8 mouse cellular contexts compared by ENCODE assay signal in genomic region chr8:126482938-126483337, GRCm38 (mm10). TPM values are rescaled to one million over a fixed set of nuclear protein-coding genes. Genes with fewer than 3 reads are reported as not detected.
DNase-seq lines count a peak whose midpoint lies in the region; ATAC-seq and TF ChIP-seq lines count a peak whose summit lies in the region.

No protein-coding gene starts in this region.

- no peak for TF ChIP-seq EP300 in stomach, postnatal 0 days (optimal IDR thresholded peaks at IDR 0.05)

- no peak overlapping the region for H3K9ac ChIP-seq in kidney, embryonic 16.5 days (replicated peaks; ENCODE audit: low read length)
- H3K9ac ChIP-seq in liver, adult 2 months (ENCODE audit: low read depth, low read length): no peak overlapping the region
- H3K9ac ChIP-seq in stomach, postnatal 0 days (ENCODE audit: low read length): no peak overlapping the region

- no peaks in the 10 kb centered on the region for H3K9me3 ChIP-seq in embryonic facial prominence, embryonic 10.5 days
- H3K9me3 ChIP-seq in kidney, embryonic 16.5 days (ENCODE audit: low read length): no peaks in the 10 kb centered on the region
- H3K9me3 ChIP-seq in stomach, postnatal 0 days (ENCODE audit: control insufficient read depth, low read length): no peaks in the 10 kb centered on the region

- no peak overlapping the region for H3K27ac ChIP-seq in embryonic facial prominence, embryonic 10.5 days (replicated peaks)
- no peak overlapping the region for H3K27ac ChIP-seq in kidney, embryonic 16.5 days (ENCODE audit: low read length)
- no peak overlapping the region for H3K27ac ChIP-seq in liver, adult 2 months (replicated peaks; ENCODE audit: insufficient read depth, low read depth, low read length)
- no peak overlapping the region for H3K27ac ChIP-seq in stomach, postnatal 0 days (replicated peaks)

- peaks cover 7% of the 10 kb centered on the region; the same call in 1 of the 2 replicates for H3K4me1 ChIP-seq in embryonic facial prominence, embryonic 10.5 days
- H3K4me1 ChIP-seq in kidney, embryonic 16.5 days (ENCODE audit: insufficient read depth, low read length): no peaks in the 10 kb centered on the region; the same call in 1 of the 2 replicates
- peaks cover 8% of the 10 kb centered on the region; the same call in 1 of the 2 replicates for H3K4me1 ChIP-seq in liver, adult 2 months (ENCODE audit: control insufficient read depth, insufficient read depth, low read length)
- no peaks in the 10 kb centered on the region for H3K4me1 ChIP-seq in stomach, postnatal 0 days (replicated peaks; ENCODE audit: control insufficient read depth, insufficient read depth)

- no peak overlapping the region for H3K4me3 ChIP-seq in embryonic facial prominence, embryonic 10.5 days
- no peak overlapping the region for H3K4me3 ChIP-seq in kidney, embryonic 16.5 days (ENCODE audit: low read length)
- no peak overlapping the region for H3K4me3 ChIP-seq in liver, adult 2 months (ENCODE audit: insufficient read depth, low read depth, low read length)
- H3K4me3 ChIP-seq in stomach, postnatal 0 days (ENCODE audit: low read depth, low read length): no peak overlapping the region

- DNase-seq in A20 (ENCODE audit: low read depth, low spot score): peak; percentile 65
- peak; percentile 87 for DNase-seq in adrenal gland, postnatal 10 days
- peak; percentile 75 for DNase-seq in embryonic facial prominence, embryonic 10.5 days (ENCODE audit: low spot score)
- DNase-seq in heart, adult 8-10 months (ENCODE audit: low spot score): peak; percentile 69
- peak; percentile 47 for DNase-seq in liver, adult 2 months (ENCODE audit: extremely low read depth, low read depth, low spot score)
- DNase-seq in naive thymus-derived CD4-positive, alpha-beta T cell, adult 2 months (ENCODE audit: low read depth): peak; percentile 83
- DNase-seq in stomach, postnatal 0 days (ENCODE audit: low spot score): peak; percentile 76

- ATAC-seq in kidney, embryonic 16.5 days (ENCODE audit: low FRiP score, low TSS enrichment): peak; percentile 72
- peak; percentile 49; the same call in 1 of the 2 replicates for ATAC-seq in stomach, postnatal 0 days (ENCODE audit: low FRiP score, low TSS enrichment)

- H3K27me3 ChIP-seq in embryonic facial prominence, embryonic 10.5 days (replicated peaks; ENCODE audit: low read depth, poor library complexity, severe bottlenecking): 0 out of 2 replicates have a peak, but pooled peaks cover 8% of the 10 kb centered on the region
- peaks cover 2% of the 10 kb centered on the region; the same call in 1 of the 2 replicates for H3K27me3 ChIP-seq in kidney, embryonic 16.5 days (ENCODE audit: insufficient read depth, low read length)
- no peaks in the 10 kb centered on the region for H3K27me3 ChIP-seq in liver, adult 2 months (ENCODE audit: control insufficient read depth, insufficient read depth, low read length)
- H3K27me3 ChIP-seq in stomach, postnatal 0 days (ENCODE audit: control insufficient read depth, insufficient read depth, low read length): no peaks in the 10 kb centered on the region

- peak; percentile 84 for TF ChIP-seq CTCF in liver, adult 2 months (IDR thresholded peaks at IDR 0.05; ENCODE audit: low read depth, low read length)
- peak; percentile 92 for TF ChIP-seq CTCF in stomach, postnatal 0 days (IDR thresholded peaks at IDR 0.05; ENCODE audit: low read depth)

- no peaks in the 10 kb centered on the region for H3K79me2 ChIP-seq in liver, adult 2 months (ENCODE audit: control insufficient read depth, insufficient read depth, low read length)

- no peak for TF ChIP-seq POLR2A in liver, adult 2 months (IDR thresholded peaks at IDR 0.05; ENCODE audit: extremely low read depth, insufficient read depth, low read length)

- H3K4me2 ChIP-seq in kidney, embryonic 16.5 days (replicated peaks; ENCODE audit: low read depth, low read length): no peak overlapping the region
- H3K4me2 ChIP-seq in stomach, postnatal 0 days (replicated peaks; ENCODE audit: low read depth): no peak overlapping the region

- no peaks in the 10 kb centered on the region for H3K36me3 ChIP-seq in embryonic facial prominence, embryonic 10.5 days (replicated peaks)
- H3K36me3 ChIP-seq in kidney, embryonic 16.5 days (ENCODE audit: insufficient read depth, low read length): no peaks in the 10 kb centered on the region
- no peaks in the 10 kb centered on the region for H3K36me3 ChIP-seq in liver, adult 2 months (ENCODE audit: control insufficient read depth, insufficient read depth, low read length)
- no peaks in the 10 kb centered on the region for H3K36me3 ChIP-seq in stomach, postnatal 0 days (ENCODE audit: control insufficient read depth, insufficient read depth, low read length)

- WGBS in embryonic facial prominence, embryonic 10.5 days: 17% methylated on average over 5 of the region's 5 CpGs
- 12% methylated on average over 5 of the region's 5 CpGs for WGBS in kidney, embryonic 16.5 days
- 2% methylated on average over 5 of the region's 5 CpGs for WGBS in liver, adult 2 months
- 2% methylated on average over 5 of the region's 5 CpGs for WGBS in stomach, postnatal 0 days

RNA-seq across cellular contexts. Expression of gene Tarbp1, which starts 8.1 kb away (rescaled TPM):
- 1 to 10 TPM; 8.7 to 9.8 TPM for total RNA-seq in adrenal gland, postnatal 10 days (2021)
- polyA plus RNA-seq in embryonic facial prominence, embryonic 10.5 days (2016; fragmentation: Nextera tagmentation; extraction: Ambion mirVana): 2.7 and 2.8 TPM in 2 replicates
- 1 to 10 TPM; 2.9 to 4.9 (median 3.5) TPM for total RNA-seq in heart, adult 8-10 months (2022)
- 3.1 and 3.3 TPM in 2 replicates for polyA plus RNA-seq in kidney, embryonic 16.5 days (2015; fragmentation: Nextera tagmentation; extraction: Ambion mirVana)
- total RNA-seq in liver, adult 2 months (2014; rRNA removed): 2.8 and 3.8 TPM in 2 replicates
- 1.6 and 2.4 TPM in 2 replicates for polyA plus RNA-seq in liver, adult 2 months (2012; rRNA removed)
- polyA plus RNA-seq in stomach, postnatal 0 days (2015; fragmentation: Nextera tagmentation; extraction: Ambion mirVana): 1.1 and 1.2 TPM in 2 replicates
